Mouse (Mus musculus) sigmoid colon, adult 10 weeks (tissue): ENCODE measurements around the gene Serpinb9g. TPM values are rescaled to one million over a fixed set of nuclear protein-coding genes. Genes with fewer than 3 reads are reported as not detected.

ENCODE experiments used
- polyA plus RNA-seq: library from polyadenylated mRNA; stranded (reverse); fragments of 350-450 nt; fragmentation: Illumina TruSeq; extraction: RNeasy Lipid Tissue Mini Kit (QIAGEN cat#74804); gene quantifications from one replicate; pipeline ENCODE4 v1.2.3, GENCODE M21; 2014; ENCODE audit warnings: low read depth, low replicate concordance

Serpinb9g gene
- not detected for polyA plus RNA-seq

DNA sequence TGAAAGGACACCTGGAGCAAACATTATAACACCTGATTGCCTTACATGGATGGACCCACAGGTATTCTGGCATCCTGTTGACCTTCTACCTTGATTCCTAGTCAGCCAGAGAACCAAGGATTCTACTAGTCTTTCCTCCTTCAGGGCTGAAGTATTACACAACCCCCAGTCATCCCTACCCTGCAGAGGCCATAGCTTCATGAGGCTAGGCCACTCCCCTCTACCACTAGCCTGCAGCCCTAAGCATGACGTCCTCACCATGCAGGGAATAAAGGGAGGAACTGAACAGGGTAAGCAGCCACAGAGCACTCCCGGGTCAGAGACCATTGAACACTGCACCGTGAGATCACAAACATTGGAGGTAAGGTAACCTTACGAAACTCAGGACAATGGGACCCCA, at the start of gene Serpinb9g:
Serpinb9g (plus strand) TSS at position 301 of the 400 bp plus-strand sequence.

Other genes with a start within 250 kb of the Serpinb9g start
- gene Serpinb9e, start 235.2 kb upstream of the Serpinb9g start, polyA plus RNA-seq = not detected
- gene Serpinb9f, start 160.7 kb upstream of the Serpinb9g start, polyA plus RNA-seq = not detected
- not detected for gene Gm11397, start 89.0 kb upstream of the Serpinb9g start, polyA plus RNA-seq
- not detected for gene Serpinb6d, start 176.6 kb downstream of the Serpinb9g start, polyA plus RNA-seq